Mouse (Mus musculus): Measurements from ENCODE around the gene Cdc37.

- TF ChIP-seq POLR2AphosphoS2 (IDR thresholded peaks at IDR 0.05; ENCODE audit: low read length) (no peak), CHD2 (IDR thresholded peaks at IDR 0.05; ENCODE audit: low read length) (no peak), KAT2A (conservative IDR thresholded peaks at IDR 0.05; ENCODE audit: low read depth, low read length) (no peak), NRF1 (IDR thresholded peaks at IDR 0.05; ENCODE audit: insufficient read depth, low read depth, low read length, poor library complexity, severe bottlenecking) (no peak), EP300 (IDR thresholded peaks at IDR 0.05; ENCODE audit: low read depth in 1 of 2, low read length in 2 of 2) (no peak), POLR2A (IDR thresholded peaks at IDR 0.05; ENCODE audit: control insufficient read depth in 1 of 2, insufficient read depth in 1 of 2, low read depth in 1 of 2, low read length in 2 of 2, poor library complexity in 1 of 2) (no peak), CTCF (IDR thresholded peaks at IDR 0.05 in 2 of 3, conservative IDR thresholded peaks at IDR 0.05 in 1 of 3; ENCODE audit: control insufficient read depth in 1 of 3, insufficient read depth in 1 of 3, low read depth in 2 of 3, low read length in 3 of 3, poor library complexity in 1 of 3, severe bottlenecking in 1 of 3) (no peak)
Observed at GRCm38 (mm10) chr9:21126259-21126627, 23.5 kb downstream of the Cdc37 start.
